15 mouse cellular contexts compared by ENCODE assay signal in genomic region chr12:107858536-107859280, GRCm38 (mm10).
DNase-seq lines count a peak whose midpoint lies in the region; ATAC-seq and TF ChIP-seq lines count a peak whose summit lies in the region.
"Had no signal": no experiment of that assay in that cellular context is flagged by ENCODE, and none has a peak within 500 bp of the region (broad histone marks: within the 10 kb centered on the region; RNA-seq: fewer than 3 reads in every experiment).

No protein-coding gene starts in this region.

- no peaks in the 10 kb centered on the region for H3K36me3 ChIP-seq in intestine, embryonic 15.5 days
- H3K36me3 ChIP-seq in intestine, postnatal 0 days (ENCODE audit: control insufficient read depth, insufficient read depth) = no peaks in the 10 kb centered on the region
- H3K36me3 ChIP-seq in limb, embryonic 13.5 days = no peaks in the 10 kb centered on the region
- H3K36me3 ChIP-seq: embryonic facial prominence, embryonic 12.5 days had no signal

- H3K4me1 ChIP-seq in intestine, embryonic 15.5 days (replicated peaks) = peaks cover 18% of the 10 kb centered on the region
- no peaks in the 10 kb centered on the region for H3K4me1 ChIP-seq in intestine, postnatal 0 days (replicated peaks; ENCODE audit: control insufficient read depth, insufficient read depth, low read length)
- H3K4me1 ChIP-seq in limb, embryonic 13.5 days = peaks cover 22% of the 10 kb centered on the region
- H3K4me1 ChIP-seq: embryonic facial prominence, embryonic 12.5 days had no signal

- peak; percentile 61 for ATAC-seq in intestine, embryonic 15.5 days
- no peak for ATAC-seq in intestine, postnatal 0 days
- 0 out of 2 replicates have a peak, but pooled peaks have one; percentile 36 for ATAC-seq in limb, embryonic 13.5 days (ENCODE audit: low FRiP score, low read depth)
- ATAC-seq: CD4-positive, CD25-positive, alpha-beta regulatory T cell, adult 4 months; hindbrain, embryonic 16.5 days had no signal

- H3K9ac ChIP-seq in intestine, embryonic 15.5 days = no peak overlapping the region
- H3K9ac ChIP-seq in intestine, postnatal 0 days (ENCODE audit: low read depth, low read length) = no peak overlapping the region
- H3K9ac ChIP-seq in limb, embryonic 13.5 days = no peak overlapping the region
- H3K9ac ChIP-seq: embryonic facial prominence, embryonic 12.5 days; liver, embryonic 14.5 days had no signal

- no peak overlapping the region for H3K4me3 ChIP-seq in intestine, embryonic 15.5 days (replicated peaks)
- no peak overlapping the region for H3K4me3 ChIP-seq in intestine, postnatal 0 days (ENCODE audit: low read depth, low read length)
- H3K4me3 ChIP-seq in limb, embryonic 13.5 days = no peak overlapping the region
- H3K4me3 ChIP-seq: embryonic facial prominence, embryonic 12.5 days had no signal

- DNase-seq in R1 (ENCODE audit: low read depth, low spot score) = peak; percentile 23
- peak; percentile 35 for DNase-seq in embryo, embryonic 11 days
- DNase-seq in ovary, postnatal 14 days (ENCODE audit: low spot score) = no peak
- DNase-seq in gastrocnemius, postnatal 36 days = no peak
- DNase-seq: cerebellum, adult 8-10 months; lung, postnatal 36 days; right cerebral cortex, adult 18-20 months had no signal

- H3K9me3 ChIP-seq in intestine, embryonic 15.5 days = no peaks in the 10 kb centered on the region
- no peaks in the 10 kb centered on the region for H3K9me3 ChIP-seq in intestine, postnatal 0 days (ENCODE audit: control insufficient read depth)
- no peaks in the 10 kb centered on the region for H3K9me3 ChIP-seq in limb, embryonic 13.5 days
- H3K9me3 ChIP-seq: embryonic facial prominence, embryonic 12.5 days had no signal

- no peak for TF ChIP-seq CTCF in intestine, postnatal 0 days (IDR thresholded peaks at IDR 0.05; ENCODE audit: low read depth)

- H3K27me3 ChIP-seq in intestine, embryonic 15.5 days (replicated peaks) = no peaks in the 10 kb centered on the region
- H3K27me3 ChIP-seq in intestine, postnatal 0 days (replicated peaks; ENCODE audit: control insufficient read depth, insufficient read depth, low read length) = no peaks in the 10 kb centered on the region
- H3K27me3 ChIP-seq in limb, embryonic 13.5 days = no peaks in the 10 kb centered on the region
- H3K27me3 ChIP-seq: embryonic facial prominence, embryonic 12.5 days had no signal

- intact Hi-C loops in gastrocnemius, postnatal 36 days (cut with DNase I) = no loop called here

- WGBS in intestine, embryonic 15.5 days = 36% methylated on average over 10 of the region's 10 CpGs
- WGBS in intestine, postnatal 0 days = 44% methylated on average over 10 of the region's 10 CpGs
- WGBS in limb, embryonic 13.5 days = 54% methylated on average over 10 of the region's 10 CpGs

- no peak overlapping the region for H3K27ac ChIP-seq in intestine, embryonic 15.5 days
- no peak overlapping the region for H3K27ac ChIP-seq in intestine, postnatal 0 days (ENCODE audit: low read depth, low read length)
- no peak overlapping the region for H3K27ac ChIP-seq in limb, embryonic 13.5 days
- H3K27ac ChIP-seq: embryonic facial prominence, embryonic 12.5 days; kidney, postnatal 0 days; liver, embryonic 14.5 days had no signal

- H3K4me2 ChIP-seq in intestine, embryonic 15.5 days (replicated peaks) = no peak overlapping the region
- no peak overlapping the region for H3K4me2 ChIP-seq in intestine, postnatal 0 days (replicated peaks; ENCODE audit: low read depth)
- no peak overlapping the region for H3K4me2 ChIP-seq in limb, embryonic 13.5 days (replicated peaks)
- H3K4me2 ChIP-seq: embryonic facial prominence, embryonic 12.5 days had no signal

Comparison
In these comparisons a context has a peak if more than half of its experiments do, and no peak if none do; other contexts are left out.
1. DNase-seq: peak in R1 (single experiment) and embryo, embryonic 11 days (single experiment); none in ovary, postnatal 14 days (single experiment) and gastrocnemius, postnatal 36 days (0 of 2).